Mouse (Mus musculus) ES-E14 (cell line): ENCODE results near the gene Cfap299.

ENCODE experiments used
- CHD2 ChIP-seq: IDR thresholded peaks from 2 replicates; pipeline ENCODE4 v1.6.1; 2014; ENCODE audit warnings: mild to moderate bottlenecking, low read depth, low read length, inconsistent platforms
- HCFC1 ChIP-seq: IDR thresholded peaks from 2 replicates; pipeline ENCODE4 v1.6.1; 2012; ENCODE audit warnings: low read length, inconsistent platforms, borderline replicate concordance; ENCODE audit not compliant: insufficient read depth
- MAFK ChIP-seq: IDR thresholded peaks from 2 replicates; pipeline ENCODE4 v1.6.1; 2014; ENCODE audit warnings: mild to moderate bottlenecking, low read depth, low read length, inconsistent platforms; ENCODE audit not compliant: insufficient read depth
- ZC3H11A ChIP-seq: IDR thresholded peaks from 2 replicates; pipeline ENCODE4 v1.6.1; 2012; ENCODE audit warnings: low read depth, mild to moderate bottlenecking, inconsistent platforms, low read length, borderline replicate concordance
- ZNF384 ChIP-seq: IDR thresholded peaks from 2 replicates; pipeline ENCODE4 v1.6.1; 2012; ENCODE audit warnings: low read depth, low read length, inconsistent platforms

DNA sequence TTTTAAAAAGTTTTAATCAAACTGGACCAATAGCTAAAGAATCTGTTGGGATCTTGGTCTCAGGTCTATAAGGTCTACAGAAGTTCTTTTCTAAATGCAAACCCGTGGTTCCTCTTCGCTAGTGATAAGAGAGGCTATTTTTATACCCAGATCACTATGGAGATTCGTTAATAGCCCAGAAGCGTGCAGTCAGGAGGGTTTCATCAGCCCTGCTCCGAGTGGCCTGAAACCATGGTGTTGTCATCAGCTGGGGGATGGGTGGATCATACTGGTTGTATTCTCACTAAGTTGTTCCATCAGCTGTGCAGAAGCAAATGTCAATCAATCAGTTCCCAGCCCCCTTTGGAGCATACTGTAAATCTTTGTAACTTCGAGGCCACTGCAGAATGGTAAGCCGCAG lies 193.9 kb downstream of the Cfap299 start:
- TF ChIP-seq CHD2 (no peak), MAFK (no peak), ZNF384 (no peak), HCFC1 (no peak), ZC3H11A (no peak)
